Mouse (Mus musculus) neural tube, embryonic 14.5 days (tissue): ENCODE results near the gene Tmem255b. TPM values are rescaled to one million over a fixed set of nuclear protein-coding genes. Genes with fewer than 3 reads are reported as not detected.
A peak's percentile ranks its signal among the peaks of the same experiment; 100 is the strongest.

ENCODE experiments used
- ATAC-seq: fragments of 200-750 bp; cut with Nextera tagmentation; 2 replicates; pipeline ENCODE4 v1.8.0; 2017; ENCODE audit warnings: low read depth, mild to moderate bottlenecking, moderate TSS enrichment, moderate library complexity
- H3K27ac ChIP-seq: fragments of 300-500 bp; sonication (generic); 2 replicates; pipeline ENCODE4 v1.5.1; 2014; ENCODE audit warnings: low read depth, mild to moderate bottlenecking, control low read depth, low read length, moderate library complexity, mixed read lengths
- H3K27me3 ChIP-seq: fragments of 300-500 bp; sonication (generic); 2 replicates; pipeline ENCODE4 v1.6.1; 2014; ENCODE audit warnings: low read length; ENCODE audit not compliant: control insufficient read depth, insufficient read depth
- H3K36me3 ChIP-seq: fragments of 300-500 bp; sonication (generic); 2 replicates; pipeline ENCODE4 v1.6.1; 2014; ENCODE audit warnings: low read length, mixed read lengths; ENCODE audit not compliant: control insufficient read depth, insufficient read depth
- H3K4me1 ChIP-seq: fragments of 300-500 bp; sonication (generic); 2 replicates; pipeline ENCODE4 v1.6.1; 2014; ENCODE audit warnings: low read length; ENCODE audit not compliant: control insufficient read depth, insufficient read depth
- H3K4me2 ChIP-seq: fragments of 300-500 bp; sonication (generic); 2 replicates; pipeline ENCODE4 v1.6.1; 2014; ENCODE audit warnings: mild to moderate bottlenecking, low read depth, low read length, control low read depth
- H3K4me3 ChIP-seq: fragments of 300-500 bp; sonication (generic); 2 replicates; pipeline ENCODE4 v1.5.1; 2014; ENCODE audit warnings: low read depth, low read length, control low read depth, mixed read lengths
- H3K9ac ChIP-seq: fragments of 300-500 bp; sonication (generic); replicated peaks from 2 replicates; pipeline ENCODE4 v1.6.1; 2014; ENCODE audit warnings: low read depth, mild to moderate bottlenecking, control low read depth, low read length, mixed read lengths
- H3K9me3 ChIP-seq: fragments of 300-500 bp; sonication (generic); 2 replicates; pipeline ENCODE4 v1.6.1; 2016; ENCODE audit warnings: low read length; ENCODE audit not compliant: control insufficient read depth
- WGBS: fragments of 180-500 bp; shearing (Covaris S2); extraction: QIAGEN DNeasy Blood & Tissue Kit; methylation state at CpG from one replicate; pipeline ENCODE4 v1.1.7; 2014; 5-methylcytosine and 5-hydroxymethylcytosine counted together
- polyA plus RNA-seq: library from polyadenylated mRNA; unstranded; fragments of >200 nt; fragmentation: Nextera tagmentation; extraction: Ambion mirVana; gene quantifications from 2 replicates; pipeline ENCODE4 v1.2.1, GENCODE M21; 2014

Tmem255b gene
- polyA plus RNA-seq, 1 experiment from 2014 or later = 1.5 TPM

GRCm38 (mm10) chr8:13411597-13411996 lies 23.4 kb upstream of the Tmem255b start:
- ATAC-seq = 0 out of 2 replicates have a peak, but pooled peaks have one; percentile 46
- no peaks in the 10 kb centered on the region for H3K36me3 ChIP-seq
- no peak overlapping the region for H3K9ac ChIP-seq
- no peaks in the 10 kb centered on the region for H3K27me3 ChIP-seq
- no peak overlapping the region for H3K27ac ChIP-seq
- no peak overlapping the region for H3K4me2 ChIP-seq
- H3K4me3 ChIP-seq = no peak overlapping the region
- 24% methylated on average over 6 of the region's 6 CpGs for WGBS
- no peaks in the 10 kb centered on the region for H3K9me3 ChIP-seq
- H3K4me1 ChIP-seq = no peaks in the 10 kb centered on the region

- Histone ChIP-seq H3K36me3 (no peaks in the 10 kb centered on the region), H3K4me3 (no peak overlapping the region), H3K4me1 (no peaks in the 10 kb centered on the region), H3K9me3 (no peaks in the 10 kb centered on the region), H3K9ac (no peak overlapping the region), H3K4me2 (no peak overlapping the region), H3K27me3 (no peaks in the 10 kb centered on the region), H3K27ac (no peak overlapping the region)
- no peak; the same call in 1 of the 2 replicates for ATAC-seq
- WGBS = 67% methylated on average over 13 of the region's 13 CpGs
Measured at GRCm38 (mm10) chr8:13412891-13413558, 22.0 kb upstream of the Tmem255b start.

DNA sequence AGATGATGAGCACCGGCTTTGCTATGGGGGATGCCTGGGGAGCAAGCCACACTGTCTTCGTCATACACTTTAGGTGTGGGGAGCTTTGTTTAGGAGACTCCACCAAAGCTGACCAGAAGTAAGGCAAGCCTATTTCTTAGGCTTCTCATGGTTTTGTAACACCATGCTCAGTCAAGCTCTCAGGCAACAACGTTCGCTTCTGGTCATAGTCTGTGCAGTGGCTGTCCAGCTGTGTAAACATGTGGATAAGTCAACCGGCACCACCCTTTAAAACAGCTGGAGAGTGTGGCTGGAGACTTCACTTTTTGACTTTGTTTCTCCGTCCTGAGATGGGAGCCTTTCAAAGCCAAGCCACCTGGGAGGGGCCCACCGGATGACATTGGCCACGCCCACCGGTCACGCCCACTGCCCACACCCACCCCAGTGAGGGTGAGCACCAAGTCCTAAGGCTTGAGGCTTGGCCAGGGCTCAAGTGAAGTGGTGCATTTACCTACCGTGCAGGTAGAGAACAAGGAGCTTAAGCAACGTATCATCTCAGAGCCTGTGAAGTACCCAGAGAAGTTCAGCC lies 21.1 kb upstream of the Tmem255b start:
- H3K9me3 ChIP-seq = no peaks in the 10 kb centered on the region
- H3K27ac ChIP-seq = no peak overlapping the region
- H3K4me1 ChIP-seq = no peaks in the 10 kb centered on the region
- H3K9ac ChIP-seq = no peak overlapping the region
- no peak for ATAC-seq
- H3K4me3 ChIP-seq = no peak overlapping the region
- no peaks in the 10 kb centered on the region for H3K36me3 ChIP-seq
- H3K27me3 ChIP-seq = no peaks in the 10 kb centered on the region
- 53% methylated on average over 12 of the region's 12 CpGs for WGBS
- no peak overlapping the region for H3K4me2 ChIP-seq

GRCm38 (mm10) chr8:13415879-13416278 lies 19.1 kb upstream of the Tmem255b start:
- Histone ChIP-seq H3K4me3 (no peak overlapping the region), H3K36me3 (no peaks in the 10 kb centered on the region), H3K4me1 (no peaks in the 10 kb centered on the region), H3K9ac (no peak overlapping the region), H3K27me3 (no peaks in the 10 kb centered on the region), H3K4me2 (no peak overlapping the region), H3K9me3 (no peaks in the 10 kb centered on the region), H3K27ac (no peak overlapping the region)
- no peak for ATAC-seq
- 80% methylated on average over 10 of the region's 10 CpGs for WGBS

DNA sequence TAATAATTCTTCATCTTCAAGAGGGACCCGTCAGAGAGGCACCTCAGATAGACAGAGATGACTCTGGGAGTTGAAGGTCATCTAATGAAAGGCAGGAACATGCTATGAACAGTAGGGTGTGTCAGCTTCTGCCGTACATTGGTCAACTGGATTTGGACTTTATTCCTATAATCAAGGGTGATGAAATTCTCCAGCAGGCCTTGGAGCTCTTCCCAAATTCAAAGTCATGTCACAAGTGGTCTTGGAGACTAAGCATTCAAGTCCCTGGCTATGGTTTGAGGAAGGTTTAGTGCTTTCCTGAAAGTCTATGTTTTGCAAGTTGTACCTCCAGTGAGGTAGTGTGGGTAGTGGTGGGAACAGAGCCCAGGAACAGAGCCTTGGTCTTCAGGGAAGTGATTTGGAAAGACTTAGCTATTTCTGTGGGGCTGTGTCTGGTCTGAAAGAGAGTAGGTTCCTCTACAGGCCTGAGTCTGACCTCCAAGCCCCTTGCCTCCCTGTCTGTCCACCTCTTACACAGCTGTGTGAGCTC lies 15.8 kb upstream of the Tmem255b start:
- Histone ChIP-seq H3K4me1 (no peaks in the 10 kb centered on the region), H3K9me3 (no peaks in the 10 kb centered on the region), H3K9ac (no peak overlapping the region), H3K4me2 (no peak overlapping the region), H3K36me3 (no peaks in the 10 kb centered on the region), H3K27ac (no peak overlapping the region), H3K27me3 (no peaks in the 10 kb centered on the region), H3K4me3 (no peak overlapping the region)
- ATAC-seq = no peak
- WGBS = 78% methylated on average over 2 of the region's 2 CpGs

- ATAC-seq = no peak
- WGBS = 92% methylated on average over 6 of the region's 6 CpGs
Measured at GRCm38 (mm10) chr8:13420970-13421369, 14.0 kb upstream of the Tmem255b start.

DNA sequence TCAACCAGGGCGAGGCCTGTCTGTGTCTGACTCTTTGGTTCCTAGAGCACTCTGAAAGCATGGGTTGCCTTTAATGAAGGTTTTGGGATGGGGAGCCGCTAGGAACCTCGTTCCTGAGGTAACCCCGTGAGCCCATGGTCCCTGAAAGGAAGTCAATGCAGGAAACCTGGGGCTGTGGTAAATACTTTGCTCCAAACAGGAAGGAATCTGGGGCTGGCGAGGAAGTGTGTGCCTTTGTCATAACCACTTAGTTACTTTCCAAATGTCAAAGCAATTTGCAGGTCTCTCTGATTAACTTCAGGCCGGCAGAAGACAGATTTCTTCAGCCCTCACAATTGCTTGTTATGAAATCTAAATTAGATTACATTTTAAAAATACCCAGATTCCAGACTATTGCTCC lies 7.6 kb upstream of the Tmem255b start:
- H3K36me3 ChIP-seq = no peaks in the 10 kb centered on the region
- no peaks in the 10 kb centered on the region for H3K4me1 ChIP-seq
- H3K27ac ChIP-seq = no peak overlapping the region
- H3K9ac ChIP-seq = no peak overlapping the region
- H3K4me3 ChIP-seq = no peak overlapping the region
- no peaks in the 10 kb centered on the region for H3K9me3 ChIP-seq
- WGBS = 76% methylated on average over 6 of the region's 6 CpGs
- no peak overlapping the region for H3K4me2 ChIP-seq
- ATAC-seq = no peak
- H3K27me3 ChIP-seq = no peaks in the 10 kb centered on the region

More at GRCm38 (mm10) chr8:13420970-13421369, 14.0 kb upstream of the Tmem255b start:
- H3K9me3 ChIP-seq = no peaks in the 10 kb centered on the region
- no peak overlapping the region for H3K4me3 ChIP-seq
- no peak overlapping the region for H3K27ac ChIP-seq
- H3K36me3 ChIP-seq = no peaks in the 10 kb centered on the region
- no peaks in the 10 kb centered on the region for H3K27me3 ChIP-seq
- H3K4me1 ChIP-seq = no peaks in the 10 kb centered on the region
- no peak overlapping the region for H3K9ac ChIP-seq
- no peak overlapping the region for H3K4me2 ChIP-seq

GRCm38 (mm10) chr8:13428156-13428555 lies 6.8 kb upstream of the Tmem255b start:
- no peak for ATAC-seq
- 85% methylated on average over 9 of the region's 9 CpGs for WGBS
- no peaks in the 10 kb centered on the region for H3K27me3 ChIP-seq
- H3K4me1 ChIP-seq = no peaks in the 10 kb centered on the region
- H3K9ac ChIP-seq = no peak overlapping the region
- no peak overlapping the region for H3K27ac ChIP-seq
- no peak overlapping the region for H3K4me2 ChIP-seq
- no peaks in the 10 kb centered on the region for H3K36me3 ChIP-seq
- no peaks in the 10 kb centered on the region for H3K9me3 ChIP-seq
- no peak overlapping the region for H3K4me3 ChIP-seq

GRCm38 (mm10) chr8:13430412-13430811 lies 4.6 kb upstream of the Tmem255b start:
- 65% methylated on average over 7 of the region's 7 CpGs for WGBS
- Histone ChIP-seq H3K36me3 (no peaks in the 10 kb centered on the region), H3K9me3 (no peaks in the 10 kb centered on the region), H3K27ac (no peak overlapping the region), H3K9ac (no peak overlapping the region), H3K4me3 (no peak overlapping the region), H3K4me2 (no peak overlapping the region), H3K4me1 (no peaks in the 10 kb centered on the region), H3K27me3 (no peaks in the 10 kb centered on the region)
- no peak for ATAC-seq
